In genomic region chr4:141158609-141159008, GRCm38 (mm10) we compare ENCODE assay signal across 16 mouse cellular contexts. TPM values are rescaled to one million over a fixed set of nuclear protein-coding genes. Genes with fewer than 3 reads are reported as not detected.
A peak's percentile ranks its signal among the peaks of the same experiment; 100 is the strongest.
DNase-seq lines count a peak whose midpoint lies in the region; ATAC-seq and TF ChIP-seq lines count a peak whose summit lies in the region.
"Had no signal": no experiment of that assay in that cellular context is flagged by ENCODE, and none has a peak within 500 bp of the region (broad histone marks: within the 10 kb centered on the region; RNA-seq: fewer than 3 reads in every experiment).

No protein-coding gene starts in this region.

- peak overlapping the region; percentile 54; the same call in 1 of the 2 replicates for H3K27ac ChIP-seq in limb, embryonic 12.5 days
- no peak overlapping the region for H3K27ac ChIP-seq in limb, embryonic 10.5 days
- peak overlapping the region; percentile 83 for H3K27ac ChIP-seq in intestine, embryonic 15.5 days
- peak overlapping the region; percentile 74 for H3K27ac ChIP-seq in liver, postnatal 0 days (ENCODE audit: low read depth)
- H3K27ac ChIP-seq: kidney, postnatal 0 days had no signal

- DNase-seq in limb, embryonic 10.5 days (ENCODE audit: low spot score), result no peak
- DNase-seq in liver, postnatal 0 days, result no peak
- DNase-seq in cerebellum, postnatal 36 days, result no peak
- DNase-seq in cerebellum, postnatal 10 days, result no peak
- DNase-seq: cerebellum, adult 2 months; gastrocnemius, postnatal 14 days; thymus, postnatal 25 days had no signal

- no peak overlapping the region for H3K4me2 ChIP-seq in limb, embryonic 12.5 days
- peak overlapping the region; percentile 24; the same call in 1 of the 2 replicates for H3K4me2 ChIP-seq in intestine, embryonic 15.5 days (replicated peaks)
- peak overlapping the region; percentile 54 for H3K4me2 ChIP-seq in liver, postnatal 0 days (ENCODE audit: low read depth, low read length)

- TF ChIP-seq EP300 in liver, postnatal 0 days (IDR thresholded peaks at IDR 0.05; ENCODE audit: low read depth), result no peak

- TF ChIP-seq CTCF in liver, postnatal 0 days (IDR thresholded peaks at IDR 0.05; ENCODE audit: low read depth), result no peak

- WGBS in limb, embryonic 12.5 days, result 84% methylated on average over 2 of the region's 2 CpGs
- 95% methylated on average over 2 of the region's 2 CpGs for whole genome bisulfite sequencing in limb, embryonic 10.5 days
- WGBS in intestine, embryonic 15.5 days, result 58% methylated on average over 2 of the region's 2 CpGs
- WGBS in liver, postnatal 0 days (ENCODE audit: insufficient replicate concordance), result 49% methylated on average over 2 of the region's 2 CpGs

- peak overlapping the region; percentile 17 for H3K4me3 ChIP-seq in erythroblast, embryonic 14.5 days (replicated peaks)
- no peak overlapping the region for H3K4me3 ChIP-seq in limb, embryonic 12.5 days (replicated peaks)
- H3K4me3 ChIP-seq in limb, embryonic 10.5 days, result no peak overlapping the region
- no peak overlapping the region for H3K4me3 ChIP-seq in intestine, embryonic 15.5 days (replicated peaks)
- H3K4me3 ChIP-seq in liver, postnatal 0 days (ENCODE audit: low read depth, low read length), result no peak overlapping the region

- H3K36me3 ChIP-seq in erythroblast, embryonic 14.5 days (ENCODE audit: control insufficient read depth), result peaks cover 85% of the 10 kb centered on the region
- H3K36me3 ChIP-seq in limb, embryonic 12.5 days, result peaks cover 12% of the 10 kb centered on the region
- peaks cover 24% of the 10 kb centered on the region for H3K36me3 ChIP-seq in limb, embryonic 10.5 days
- H3K36me3 ChIP-seq in intestine, embryonic 15.5 days, result no peaks in the 10 kb centered on the region
- H3K36me3 ChIP-seq in liver, postnatal 0 days (replicated peaks; ENCODE audit: insufficient read depth, low read length), result peaks cover 5% of the 10 kb centered on the region; the same call in 1 of the 2 replicates

- no peaks in the 10 kb centered on the region for H3K27me3 ChIP-seq in erythroblast, embryonic 14.5 days (ENCODE audit: control insufficient read depth)
- H3K27me3 ChIP-seq in limb, embryonic 12.5 days, result no peaks in the 10 kb centered on the region
- no peaks in the 10 kb centered on the region for H3K27me3 ChIP-seq in limb, embryonic 10.5 days (ENCODE audit: low read depth, poor library complexity, severe bottlenecking)
- H3K27me3 ChIP-seq in intestine, embryonic 15.5 days (replicated peaks), result no peaks in the 10 kb centered on the region
- no peaks in the 10 kb centered on the region for H3K27me3 ChIP-seq in liver, postnatal 0 days (ENCODE audit: insufficient read depth, low read length)
- H3K27me3 ChIP-seq: CH12.LX had no signal

- no peak for ATAC-seq in erythroblast, adult 5-6 weeks (replicated peaks; ENCODE audit: low FRiP score, poor library complexity, severe bottlenecking)
- no peak for ATAC-seq in limb, embryonic 12.5 days (ENCODE audit: insufficient number of reproducible peaks, insufficient read depth, low FRiP score, low TSS enrichment, low read depth)
- ATAC-seq in intestine, embryonic 15.5 days, result peak; percentile 65
- no peak for ATAC-seq in liver, postnatal 0 days
- ATAC-seq: forebrain, embryonic 16.5 days; hindbrain, embryonic 16.5 days; lung, postnatal 0 days had no signal

- H3K4me1 ChIP-seq in erythroblast, embryonic 14.5 days (ENCODE audit: control insufficient read depth), result peaks cover 95% of the 10 kb centered on the region
- peaks cover 13% of the 10 kb centered on the region for H3K4me1 ChIP-seq in limb, embryonic 12.5 days (replicated peaks)
- H3K4me1 ChIP-seq in limb, embryonic 10.5 days, result peaks cover 15% of the 10 kb centered on the region
- peaks cover 30% of the 10 kb centered on the region for H3K4me1 ChIP-seq in intestine, embryonic 15.5 days (replicated peaks)
- peaks cover 72% of the 10 kb centered on the region for H3K4me1 ChIP-seq in liver, postnatal 0 days (ENCODE audit: insufficient read depth)

- no peak overlapping the region for H3K9ac ChIP-seq in limb, embryonic 12.5 days (replicated peaks)
- 0 out of 2 replicates have a peak overlapping the region, but pooled peaks have one; percentile 0 for H3K9ac ChIP-seq in intestine, embryonic 15.5 days
- H3K9ac ChIP-seq in liver, postnatal 0 days (replicated peaks), result peak overlapping the region; percentile 1

- H3K9me3 ChIP-seq in erythroblast, embryonic 14.5 days (ENCODE audit: control insufficient read depth, low read length), result no peaks in the 10 kb centered on the region
- H3K9me3 ChIP-seq in limb, embryonic 12.5 days, result no peaks in the 10 kb centered on the region
- no peaks in the 10 kb centered on the region for H3K9me3 ChIP-seq in limb, embryonic 10.5 days (replicated peaks)
- H3K9me3 ChIP-seq in intestine, embryonic 15.5 days, result no peaks in the 10 kb centered on the region
- H3K9me3 ChIP-seq in liver, postnatal 0 days (ENCODE audit: low read length), result no peaks in the 10 kb centered on the region

RNA-seq across cellular contexts. Expression of gene Fbxo42, which starts 10.9 kb away (rescaled TPM):
- 6.2 and 6.5 TPM in 2 replicates for polyA plus RNA-seq in erythroblast, embryonic 14.5 days (2012)
- total RNA-seq in erythroblast, adult 5-6 weeks (2015; ENCODE audit: low replicate concordance), result 43.2 and 49.3 TPM in 2 replicates
- 54.4 and 64.7 TPM in 2 replicates for total RNA-seq in erythroblast, adult 5-6 weeks (2017; ENCODE audit: low replicate concordance)
- 31.2 and 32.0 TPM in 2 replicates for polyA plus RNA-seq in limb, embryonic 12.5 days (2016; fragmentation: Nextera tagmentation; extraction: Ambion mirVana)
- 27.1 and 32.2 TPM in 2 replicates for polyA plus RNA-seq in limb, embryonic 10.5 days (2016; fragmentation: Nextera tagmentation; extraction: Ambion mirVana)
- polyA plus RNA-seq in intestine, embryonic 15.5 days (2015; fragmentation: Nextera tagmentation; extraction: Ambion mirVana), result 17.4 and 18.7 TPM in 2 replicates
- 11.2 and 11.7 TPM in 2 replicates for polyA plus RNA-seq in liver, postnatal 0 days (2015; fragmentation: Nextera tagmentation; extraction: Ambion mirVana)

RNA-seq across cellular contexts. Expression of gene Szrd1, which starts 19.0 kb away (rescaled TPM):
- polyA plus RNA-seq in erythroblast, embryonic 14.5 days (2012), result 10.7 and 11.2 TPM in 2 replicates
- 12.1 and 19.0 TPM in 2 replicates for total RNA-seq in erythroblast, adult 5-6 weeks (2015; ENCODE audit: low replicate concordance)
- 11.8 and 17.4 TPM in 2 replicates for total RNA-seq in erythroblast, adult 5-6 weeks (2017; ENCODE audit: low replicate concordance)
- 34.2 and 34.5 TPM in 2 replicates for polyA plus RNA-seq in limb, embryonic 12.5 days (2016; fragmentation: Nextera tagmentation; extraction: Ambion mirVana)
- 39.0 and 40.2 TPM in 2 replicates for polyA plus RNA-seq in limb, embryonic 10.5 days (2016; fragmentation: Nextera tagmentation; extraction: Ambion mirVana)
- polyA plus RNA-seq in intestine, embryonic 15.5 days (2015; fragmentation: Nextera tagmentation; extraction: Ambion mirVana), result 42.7 and 44.3 TPM in 2 replicates
- 16.8 and 17.7 TPM in 2 replicates for polyA plus RNA-seq in liver, postnatal 0 days (2015; fragmentation: Nextera tagmentation; extraction: Ambion mirVana)

RNA-seq across cellular contexts. Expression of gene Rsg1, which starts 55.1 kb away (rescaled TPM):
- not detected in 2 replicates for polyA plus RNA-seq in erythroblast, embryonic 14.5 days (2012)
- not detected in 2 replicates for total RNA-seq in erythroblast, adult 5-6 weeks (2015; ENCODE audit: low replicate concordance)
- total RNA-seq in erythroblast, adult 5-6 weeks (2017; ENCODE audit: low replicate concordance), result 0.42 TPM in 1 of 2 replicates, not detected in the other
- 6.7 and 7.1 TPM in 2 replicates for polyA plus RNA-seq in limb, embryonic 12.5 days (2016; fragmentation: Nextera tagmentation; extraction: Ambion mirVana)
- polyA plus RNA-seq in limb, embryonic 10.5 days (2016; fragmentation: Nextera tagmentation; extraction: Ambion mirVana), result 5.8 and 8.4 TPM in 2 replicates
- 3.9 and 5.1 TPM in 2 replicates for polyA plus RNA-seq in intestine, embryonic 15.5 days (2015; fragmentation: Nextera tagmentation; extraction: Ambion mirVana)
- polyA plus RNA-seq in liver, postnatal 0 days (2015; fragmentation: Nextera tagmentation; extraction: Ambion mirVana), result 0.43 and 0.79 TPM in 2 replicates
